Mouse (Mus musculus): ENCODE results near the gene Acta2. TPM values are rescaled to one million over a fixed set of nuclear protein-coding genes. Genes with fewer than 3 reads are reported as not detected.
"Not testable (repeated sequence)": the region's sequence is repeated elsewhere in the genome, so short reads cannot be mapped to it uniquely, and the experiment has no call there.

Acta2 gene
- polyA plus RNA-seq, 1 experiment from 2014 or later, result 18.3 TPM

- Histone ChIP-seq H3K36me3 (no peaks in the 10 kb centered on the region), H3K27me3 (no peaks in the 10 kb centered on the region), H3K9ac (no peak overlapping the region), H3K4me2 (no peak overlapping the region), H3K4me1 (replicated peaks) (no peaks in the 10 kb centered on the region), H3K27ac (replicated peaks) (no peak overlapping the region), H3K9me3 (no peaks in the 10 kb centered on the region), H3K4me3 (no peak overlapping the region)
- ATAC-seq (ENCODE audit: low FRiP score, low read depth), result no peak
Measured at GRCm38 (mm10) chr19:34213251-34213645, 42.1 kb downstream of the Acta2 start.

DNA sequence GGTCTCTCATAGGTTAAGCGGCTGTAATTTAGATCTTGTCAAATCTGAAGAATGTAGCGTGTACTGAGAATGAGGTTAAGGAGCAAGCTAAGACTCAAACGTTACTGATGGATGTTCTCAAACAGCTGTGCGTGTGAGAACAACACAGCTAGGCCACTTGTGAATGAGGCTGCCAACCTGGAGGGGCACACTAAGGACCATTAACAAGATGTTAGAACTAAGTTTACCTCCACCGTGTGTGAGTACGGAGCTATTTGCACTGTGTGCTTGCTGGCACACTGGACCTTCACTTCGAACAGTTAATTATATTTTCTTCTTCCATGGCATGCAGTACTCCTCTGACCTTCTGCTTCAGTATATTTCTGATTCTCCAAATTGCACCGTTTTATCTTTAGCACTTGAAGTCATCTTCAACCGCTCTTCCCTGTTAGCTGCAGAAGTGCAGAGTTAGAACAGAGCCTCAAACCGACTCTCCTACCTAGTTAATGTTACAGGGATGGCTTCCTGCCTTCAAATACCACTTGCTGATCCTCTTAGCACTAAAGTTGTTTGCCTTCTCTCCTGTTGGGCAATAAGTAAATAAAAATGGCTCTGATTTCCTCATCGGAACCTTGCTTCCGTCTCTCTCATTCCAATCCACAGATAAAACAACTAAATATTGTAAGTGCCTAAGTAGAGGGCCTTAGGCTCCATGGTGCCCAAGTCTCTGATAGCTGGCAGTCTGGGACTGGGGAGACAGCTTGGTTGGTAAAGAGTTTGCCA lies 42.7 kb downstream of the Acta2 start:
- no peak overlapping the region for H3K4me2 ChIP-seq
- H3K9ac ChIP-seq, result no peak overlapping the region
- H3K27ac ChIP-seq (replicated peaks), result no peak overlapping the region
- H3K36me3 ChIP-seq, result no peaks in the 10 kb centered on the region
- 90% methylated on average over 12 of the region's 12 CpGs for WGBS
- ATAC-seq (ENCODE audit: low FRiP score, low read depth), result no peak
- no peaks in the 10 kb centered on the region for H3K9me3 ChIP-seq
- H3K27me3 ChIP-seq, result no peaks in the 10 kb centered on the region
- H3K4me3 ChIP-seq, result no peak overlapping the region
- H3K4me1 ChIP-seq (replicated peaks), result no peaks in the 10 kb centered on the region

DNA sequence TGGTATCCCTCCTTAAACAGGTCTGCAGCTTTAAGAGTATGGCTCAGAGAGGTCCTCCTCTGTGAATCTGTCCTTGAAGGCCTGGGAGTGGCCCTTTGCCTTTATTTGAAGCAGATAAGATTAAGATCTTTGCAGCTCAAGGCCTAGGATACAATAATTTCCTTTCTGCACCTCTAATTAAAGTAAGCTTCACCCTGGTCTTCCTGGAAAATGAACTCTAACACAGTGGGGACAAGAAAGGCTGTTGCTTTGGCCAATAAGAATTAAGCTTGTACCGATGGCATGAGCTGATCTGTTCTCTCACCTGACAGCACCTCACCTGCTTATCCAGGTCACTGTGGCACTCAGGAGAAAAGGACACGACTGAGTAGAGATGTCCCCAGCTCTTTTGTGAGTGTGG lies 44.5 kb downstream of the Acta2 start:
- H3K4me1 ChIP-seq (replicated peaks), result no peaks in the 10 kb centered on the region

GRCm38 (mm10) chr19:34209930-34210581 lies 45.3 kb downstream of the Acta2 start:
- Histone ChIP-seq H3K4me2 (no peak overlapping the region), H3K4me1 (replicated peaks) (no peaks in the 10 kb centered on the region), H3K27ac (replicated peaks) (no peak overlapping the region), H3K9ac (no peak overlapping the region), H3K36me3 (no peaks in the 10 kb centered on the region), H3K9me3 (no peaks in the 10 kb centered on the region), H3K4me3 (no peak overlapping the region), H3K27me3 (no peaks in the 10 kb centered on the region)
- ATAC-seq (ENCODE audit: low FRiP score, low read depth), result no peak
- 84% methylated on average over 8 of the region's 8 CpGs for WGBS

More for the DNA sequence above, 44.5 kb downstream of the Acta2 start:
- no peak overlapping the region for H3K27ac ChIP-seq (replicated peaks)
- H3K36me3 ChIP-seq, result no peaks in the 10 kb centered on the region
- H3K4me3 ChIP-seq, result no peak overlapping the region
- ATAC-seq (ENCODE audit: low FRiP score, low read depth), result no peak
- 73% methylated on average over 2 of the region's 2 CpGs for WGBS
- H3K27me3 ChIP-seq, result no peaks in the 10 kb centered on the region
- no peaks in the 10 kb centered on the region for H3K9me3 ChIP-seq
- H3K9ac ChIP-seq, result no peak overlapping the region
- no peak overlapping the region for H3K4me2 ChIP-seq

- 83% methylated on average over 3 of the region's 3 CpGs for WGBS
- Histone ChIP-seq H3K36me3 (no peaks in the 10 kb centered on the region), H3K4me2 (no peak overlapping the region), H3K27ac (replicated peaks) (no peak overlapping the region), H3K9ac (no peak overlapping the region), H3K4me1 (replicated peaks) (no peaks in the 10 kb centered on the region), H3K4me3 (no peak overlapping the region), H3K9me3 (no peaks in the 10 kb centered on the region), H3K27me3 (no peaks in the 10 kb centered on the region)
- no peak for ATAC-seq (ENCODE audit: low FRiP score, low read depth)
Measured at GRCm38 (mm10) chr19:34209031-34209430, 46.4 kb downstream of the Acta2 start.

- Histone ChIP-seq H3K4me1 (replicated peaks) (no peaks in the 10 kb centered on the region), H3K9me3 (no peaks in the 10 kb centered on the region), H3K36me3 (no peaks in the 10 kb centered on the region), H3K4me3 (no peak overlapping the region), H3K4me2 (no peak overlapping the region), H3K27me3 (no peaks in the 10 kb centered on the region), H3K27ac (replicated peaks) (no peak overlapping the region), H3K9ac (no peak overlapping the region)
- ATAC-seq (ENCODE audit: low FRiP score, low read depth), result no peak
- WGBS, result 85% methylated on average over 8 of the region's 8 CpGs
Measured at GRCm38 (mm10) chr19:34206760-34207440, 48.5 kb downstream of the Acta2 start.

DNA sequence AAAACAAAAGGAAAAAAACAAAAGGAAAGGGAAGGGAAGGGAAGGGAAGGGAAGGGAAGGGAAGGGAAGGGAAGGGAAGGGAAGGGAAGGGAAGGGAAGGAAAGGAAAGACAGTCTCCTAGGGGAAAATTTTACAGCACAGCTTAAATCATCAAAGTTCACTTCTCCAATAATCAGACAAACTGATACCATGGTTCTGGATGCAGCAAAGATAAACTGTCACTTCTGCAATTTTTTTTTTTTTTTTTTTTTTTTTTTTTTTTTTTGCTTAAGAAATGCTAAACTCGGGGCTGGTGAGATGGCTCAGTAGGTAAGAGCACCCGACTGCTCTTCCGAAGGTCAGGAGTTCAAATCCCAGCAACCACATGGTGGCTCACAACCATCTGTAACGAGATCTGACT lies 49.3 kb downstream of the Acta2 start:
- not testable (repeated sequence) for H3K27ac ChIP-seq (replicated peaks); H3K9ac ChIP-seq; H3K9me3 ChIP-seq; H3K4me2 ChIP-seq; H3K27me3 ChIP-seq; H3K36me3 ChIP-seq; H3K4me1 ChIP-seq (replicated peaks); H3K4me3 ChIP-seq; ATAC-seq (ENCODE audit: low FRiP score, low read depth)
- 62% methylated on average over 4 of the region's 4 CpGs for WGBS

DNA sequence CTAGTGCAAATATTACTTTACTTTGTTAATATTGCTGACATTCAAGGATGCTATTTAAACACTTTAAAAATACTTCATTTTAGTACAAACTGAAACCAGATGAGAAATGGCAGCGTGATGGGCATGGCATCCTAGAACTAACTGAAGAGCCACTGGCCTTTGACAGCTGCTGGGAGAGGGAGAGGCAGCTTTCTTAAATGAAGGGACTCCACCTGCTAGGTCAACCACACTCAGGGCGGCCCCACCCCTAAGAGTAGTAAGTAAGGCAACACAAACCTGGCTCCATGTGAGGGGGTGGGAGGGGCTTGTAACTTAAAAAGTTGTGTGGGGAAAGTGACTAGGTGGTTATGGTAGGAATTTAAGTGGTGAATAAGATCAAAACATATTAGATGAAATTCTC lies 52.7 kb downstream of the Acta2 start:
- H3K9me3 ChIP-seq, result no peaks in the 10 kb centered on the region

DNA sequence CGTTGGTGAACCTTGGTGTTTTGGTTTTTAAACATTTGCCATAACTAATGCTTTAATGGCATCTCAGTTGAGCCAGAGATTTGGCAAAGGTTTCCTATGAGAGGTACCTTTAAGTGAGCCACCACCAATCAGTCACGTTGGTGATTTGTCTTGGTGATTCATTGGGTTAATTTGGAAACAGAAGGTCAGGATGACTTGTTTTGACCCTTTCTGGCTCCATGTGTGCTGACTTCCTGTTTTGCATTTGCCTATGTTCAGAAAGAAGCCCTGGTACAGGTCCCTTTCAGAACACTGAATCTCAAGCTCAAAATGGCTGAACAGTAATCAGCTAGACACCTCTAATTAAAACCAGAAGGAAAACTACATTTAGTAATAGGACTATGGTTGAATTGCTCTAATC lies 55.9 kb downstream of the Acta2 start:
- Histone ChIP-seq H3K9me3 (no peaks in the 10 kb centered on the region), H3K4me2 (no peak overlapping the region), H3K4me1 (replicated peaks) (no peaks in the 10 kb centered on the region; the same call in 1 of the 2 replicates), H3K4me3 (no peak overlapping the region), H3K36me3 (no peaks in the 10 kb centered on the region), H3K27ac (replicated peaks) (no peak overlapping the region), H3K27me3 (no peaks in the 10 kb centered on the region), H3K9ac (no peak overlapping the region)
- ATAC-seq (ENCODE audit: low FRiP score, low read depth), result no peak
- WGBS, result 83% methylated on average over 2 of the region's 2 CpGs

More for the DNA sequence above, 52.7 kb downstream of the Acta2 start:
- Histone ChIP-seq H3K9ac (no peak overlapping the region), H3K4me3 (no peak overlapping the region), H3K27me3 (no peaks in the 10 kb centered on the region), H3K4me2 (no peak overlapping the region), H3K36me3 (no peaks in the 10 kb centered on the region), H3K27ac (replicated peaks) (no peak overlapping the region), H3K4me1 (replicated peaks) (no peaks in the 10 kb centered on the region)
- 88% methylated on average over 2 of the region's 2 CpGs for WGBS
- no peak for ATAC-seq (ENCODE audit: low FRiP score, low read depth)

DNA sequence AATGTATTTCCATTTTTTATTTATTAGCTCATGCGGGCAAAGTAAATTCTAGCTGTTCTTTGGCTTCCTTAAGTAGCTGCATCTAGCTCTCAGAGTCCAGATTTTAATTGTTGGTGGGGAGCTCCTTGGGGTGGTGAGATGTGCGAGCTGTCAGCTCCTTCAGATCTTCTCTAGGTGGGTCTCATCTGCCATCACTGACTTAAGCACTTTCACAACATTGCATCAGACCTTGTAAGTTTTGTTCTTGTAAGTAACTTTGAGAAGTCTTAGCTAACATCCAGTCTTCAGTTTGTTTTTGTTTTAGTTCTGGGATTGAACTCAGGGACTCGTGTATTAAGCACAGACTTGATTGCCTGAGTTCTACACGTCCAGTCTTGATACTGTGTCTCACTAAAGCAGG lies 56.5 kb downstream of the Acta2 start:
- Histone ChIP-seq H3K36me3 (no peaks in the 10 kb centered on the region), H3K4me2 (no peak overlapping the region), H3K9ac (no peak overlapping the region), H3K27ac (replicated peaks) (no peak overlapping the region), H3K4me1 (replicated peaks) (peaks cover 5% of the 10 kb centered on the region), H3K4me3 (no peak overlapping the region), H3K9me3 (no peaks in the 10 kb centered on the region), H3K27me3 (no peaks in the 10 kb centered on the region)
- no peak for ATAC-seq (ENCODE audit: low FRiP score, low read depth)
- WGBS, result 91% methylated on average over 4 of the region's 4 CpGs

DNA sequence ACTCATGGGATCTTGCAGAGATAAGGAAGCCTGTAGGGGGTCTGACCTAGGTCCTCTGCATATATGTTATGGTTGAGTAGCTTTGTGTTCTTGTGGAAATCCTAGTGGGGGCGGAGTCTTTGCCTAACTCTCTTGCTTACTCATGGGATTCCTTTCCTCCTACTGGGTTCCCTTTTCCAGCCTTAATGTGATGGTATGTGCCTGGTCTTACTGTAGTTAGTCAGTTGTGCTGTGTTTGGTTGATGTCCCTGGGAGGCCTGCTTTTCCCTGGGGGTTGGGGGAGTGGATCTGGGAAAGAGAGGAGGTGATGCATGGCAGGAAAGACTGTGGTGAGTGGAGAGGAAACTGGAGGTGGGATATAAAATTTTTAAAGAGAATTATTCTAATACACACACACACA lies 57.3 kb downstream of the Acta2 start:
- H3K4me1 ChIP-seq (replicated peaks), result peaks cover 10% of the 10 kb centered on the region
- no peak overlapping the region for H3K27ac ChIP-seq (replicated peaks)
- no peaks in the 10 kb centered on the region for H3K27me3 ChIP-seq
- ATAC-seq (ENCODE audit: low FRiP score, low read depth), result no peak
- H3K9me3 ChIP-seq, result no peaks in the 10 kb centered on the region
- WGBS, result 90% methylated on average over 1 of the region's 1 CpGs
- no peak overlapping the region for H3K4me2 ChIP-seq
- H3K4me3 ChIP-seq, result no peak overlapping the region
- H3K36me3 ChIP-seq, result no peaks in the 10 kb centered on the region
- H3K9ac ChIP-seq, result no peak overlapping the region

GRCm38 (mm10) chr19:34195031-34195430 lies 60.4 kb downstream of the Acta2 start:
- peaks cover 22% of the 10 kb centered on the region for H3K4me1 ChIP-seq (replicated peaks)
- no peak overlapping the region for H3K4me3 ChIP-seq
- H3K9ac ChIP-seq, result no peak overlapping the region
- 79% methylated on average over 2 of the region's 2 CpGs for WGBS
- no peaks in the 10 kb centered on the region for H3K27me3 ChIP-seq
- H3K9me3 ChIP-seq, result no peaks in the 10 kb centered on the region
- no peak overlapping the region for H3K4me2 ChIP-seq
- ATAC-seq (ENCODE audit: low FRiP score, low read depth), result no peak
- H3K27ac ChIP-seq (replicated peaks), result no peak overlapping the region
- no peaks in the 10 kb centered on the region for H3K36me3 ChIP-seq
